Mouse (Mus musculus) myocyte (in vitro differentiated cells): ENCODE measurements at regions not wholly inside any gene's neighbourhood (a gene's known extent, or its start where the extent isn't known, plus 50 kb on each side); places are given as distances from the start of the nearest gene placed in this dataset.

Experiments
- MYOG ChIP-seq, 3 experiments: IDR thresholded peaks; one replicate each; pipeline ENCODE4 v1.6.1; 2011; ENCODE audit warnings: control low read depth in 2 of 3, low read depth in 2 of 3, mild to moderate bottlenecking in 2 of 3; ENCODE audit not compliant: insufficient read length in 2 of 3, control insufficient read depth in 1 of 3, insufficient read depth in 1 of 3
- POLR2A ChIP-seq: IDR thresholded peaks from one replicate; pipeline ENCODE4 v1.6.1; 2011; ENCODE audit warnings: low read depth, mild to moderate bottlenecking, control low read depth, moderate library complexity; ENCODE audit not compliant: insufficient read length

DNA sequence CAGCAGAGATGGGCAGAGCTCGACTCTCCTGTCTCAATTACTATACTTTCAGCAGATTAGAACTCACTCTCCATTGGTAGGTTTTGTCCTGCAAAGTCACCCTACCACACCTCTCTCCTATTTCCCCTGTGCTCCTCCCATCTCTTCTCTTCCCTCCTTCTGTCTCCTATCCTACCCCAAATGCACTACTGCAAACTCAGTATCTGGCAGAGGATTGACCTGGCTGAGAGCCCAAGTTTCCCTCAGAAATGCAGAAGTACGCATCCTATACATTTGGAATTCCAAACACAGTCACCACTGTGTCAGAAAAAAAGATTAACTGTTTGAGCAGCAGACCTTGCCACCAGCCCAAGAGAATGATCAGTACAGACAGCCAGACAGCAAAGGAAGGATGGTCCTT, 163.4 kb downstream of the Rpl10-ps3 start:
- TF ChIP-seq MYOG (IDR thresholded peaks at IDR 0.05; ENCODE audit: control insufficient read depth in 1 of 3, insufficient read depth in 1 of 3, insufficient read length in 2 of 3, low read depth in 2 of 3) (no peak), POLR2A (no peak)
